In genomic region chr4:135392801-135393200, GRCm38 (mm10) we compare ENCODE assay signal across 15 mouse cellular contexts.
"Had no signal": no experiment of that assay in that cellular context is flagged by ENCODE, and none has a peak within 500 bp of the region (broad histone marks: within the 10 kb centered on the region; RNA-seq: fewer than 3 reads in every experiment).

No protein-coding gene starts in this region.

- H3K36me3 ChIP-seq: neural tube, embryonic 15.5 days; stomach, embryonic 15.5 days had no signal

- H3K9ac ChIP-seq: neural tube, embryonic 15.5 days; stomach, embryonic 15.5 days had no signal

- H3K4me2 ChIP-seq: neural tube, embryonic 15.5 days; stomach, embryonic 15.5 days had no signal

- DNase-seq: retina, postnatal 1 day; right cerebral cortex, adult 18-20 months; right cerebral cortex, postnatal 14 days; right cerebral cortex, postnatal 25 days; right cerebral cortex, postnatal 4 days; spleen, adult 18-20 months; thymus, adult 18-20 months; thymus, adult 2 months; thymus, postnatal 14 days; thymus, postnatal 25 days; thymus, postnatal 36 days; thymus, postnatal 4 days had no signal

- H3K9me3 ChIP-seq: neural tube, embryonic 15.5 days; stomach, embryonic 15.5 days had no signal

- H3K27ac ChIP-seq: neural tube, embryonic 15.5 days; stomach, embryonic 15.5 days; stomach, postnatal 0 days had no signal

- H3K4me3 ChIP-seq: neural tube, embryonic 15.5 days; stomach, embryonic 15.5 days had no signal
